Mouse (Mus musculus): ENCODE results near the gene Krtap4-1.

Krtap4-1 gene

DNA sequence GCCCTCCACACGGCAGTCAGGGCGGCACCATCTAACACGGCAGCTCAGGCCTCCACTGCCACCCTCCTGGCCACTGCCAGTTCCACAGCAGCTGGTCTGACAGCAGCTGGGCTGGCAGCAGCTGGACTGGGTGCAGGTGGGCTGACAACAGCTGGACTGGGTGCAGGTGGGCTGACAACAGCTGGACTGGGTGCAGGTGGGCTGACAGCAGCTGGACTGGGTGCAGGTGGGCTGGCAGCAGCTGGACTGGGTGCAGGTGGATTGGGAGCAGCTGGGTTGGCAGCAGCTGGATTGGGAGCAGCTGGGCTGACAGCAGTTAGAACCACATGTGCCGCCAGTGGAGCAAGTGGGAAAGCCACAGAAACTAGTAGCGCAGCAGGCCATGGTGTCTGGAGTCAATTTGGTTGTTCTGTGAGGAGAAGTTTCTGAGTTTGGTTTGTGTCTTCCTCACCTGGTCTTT lies 44.8 kb downstream of the Krtap4-1 start, which contains the start of gene Krtap1-4:
Krtap1-4 (minus strand) TSS at position 410 of the 460 bp plus-strand sequence.
- DNase-seq = no peak

DNA sequence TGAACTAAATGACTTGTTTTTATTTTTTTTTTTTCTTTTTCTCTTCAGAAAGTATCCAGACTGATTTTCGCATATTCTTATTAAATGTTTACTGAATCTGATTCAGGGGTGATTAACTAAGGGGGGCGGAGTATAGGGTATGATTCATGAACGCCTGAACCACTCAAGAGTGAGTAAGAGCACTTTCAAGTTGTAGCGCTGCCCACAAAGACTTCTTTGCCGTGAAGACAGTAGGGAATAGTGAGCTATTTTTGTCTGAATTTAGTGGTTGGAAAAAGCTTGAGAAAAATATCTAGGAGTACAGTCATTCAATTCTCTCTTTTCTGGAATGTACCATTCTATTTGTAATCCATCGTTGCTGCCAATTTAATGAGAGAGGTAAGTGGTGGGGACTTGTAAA lies 46.5 kb downstream of the Krtap4-1 start:
- DNase-seq = no peak

DNA sequence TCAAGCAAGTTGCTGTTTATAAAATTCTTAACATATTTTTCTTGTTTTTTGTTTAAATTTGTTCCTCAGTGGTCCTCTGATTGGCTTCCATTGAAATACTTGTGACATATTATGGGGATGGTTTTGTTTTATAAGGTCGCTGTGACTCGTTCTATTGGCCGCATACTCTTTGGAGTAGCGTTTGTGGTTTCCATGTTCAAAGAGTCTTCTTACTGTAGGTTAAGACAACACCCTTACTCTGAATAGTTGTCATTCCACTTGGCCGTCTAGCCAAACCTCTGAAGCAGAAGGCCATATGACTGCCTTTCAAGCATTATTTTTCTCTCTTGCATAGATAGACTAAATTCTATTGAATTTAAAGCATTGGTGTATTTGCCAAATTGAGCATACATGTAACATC lies 47.0 kb downstream of the Krtap4-1 start:
- no peak for DNase-seq

- no peak for DNase-seq
These were observed 47.4 kb downstream of the Krtap4-1 start, which contains the start of gene Krtap1-5 for GRCm38 (mm10) chr11:99580636-99581035. Krtap1-5 (minus strand) TSS chr11:99581016.
